Mouse (Mus musculus) kidney, adult 18-20 months (tissue): ENCODE results near the gene Zfp78.

Experiments used
- DNase-seq: peaks from one replicate; pipeline ENCODE4 v3.0.0; 2021

Gene Zfp78

DNA sequence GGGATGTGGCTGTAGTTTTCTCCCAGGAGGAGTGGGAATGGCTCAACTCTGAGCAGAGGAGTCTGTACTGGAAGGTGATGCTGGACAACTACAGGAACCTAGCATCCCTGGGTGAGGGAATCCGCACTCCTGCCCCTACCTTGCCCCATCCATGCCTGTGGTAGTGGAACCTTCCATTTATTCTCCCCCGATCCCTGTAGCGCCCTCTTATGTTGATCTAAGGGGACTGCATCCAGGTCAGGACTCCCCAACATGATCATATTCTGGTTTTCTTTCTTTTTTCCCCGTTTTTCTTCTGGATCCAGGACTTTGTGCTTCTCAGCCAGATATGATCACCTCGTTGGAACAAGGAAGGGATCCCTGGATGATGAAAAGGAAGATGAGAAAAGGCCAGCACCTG, 26.4 kb downstream of the Zfp78 start:
- DNase-seq: no peak

DNA sequence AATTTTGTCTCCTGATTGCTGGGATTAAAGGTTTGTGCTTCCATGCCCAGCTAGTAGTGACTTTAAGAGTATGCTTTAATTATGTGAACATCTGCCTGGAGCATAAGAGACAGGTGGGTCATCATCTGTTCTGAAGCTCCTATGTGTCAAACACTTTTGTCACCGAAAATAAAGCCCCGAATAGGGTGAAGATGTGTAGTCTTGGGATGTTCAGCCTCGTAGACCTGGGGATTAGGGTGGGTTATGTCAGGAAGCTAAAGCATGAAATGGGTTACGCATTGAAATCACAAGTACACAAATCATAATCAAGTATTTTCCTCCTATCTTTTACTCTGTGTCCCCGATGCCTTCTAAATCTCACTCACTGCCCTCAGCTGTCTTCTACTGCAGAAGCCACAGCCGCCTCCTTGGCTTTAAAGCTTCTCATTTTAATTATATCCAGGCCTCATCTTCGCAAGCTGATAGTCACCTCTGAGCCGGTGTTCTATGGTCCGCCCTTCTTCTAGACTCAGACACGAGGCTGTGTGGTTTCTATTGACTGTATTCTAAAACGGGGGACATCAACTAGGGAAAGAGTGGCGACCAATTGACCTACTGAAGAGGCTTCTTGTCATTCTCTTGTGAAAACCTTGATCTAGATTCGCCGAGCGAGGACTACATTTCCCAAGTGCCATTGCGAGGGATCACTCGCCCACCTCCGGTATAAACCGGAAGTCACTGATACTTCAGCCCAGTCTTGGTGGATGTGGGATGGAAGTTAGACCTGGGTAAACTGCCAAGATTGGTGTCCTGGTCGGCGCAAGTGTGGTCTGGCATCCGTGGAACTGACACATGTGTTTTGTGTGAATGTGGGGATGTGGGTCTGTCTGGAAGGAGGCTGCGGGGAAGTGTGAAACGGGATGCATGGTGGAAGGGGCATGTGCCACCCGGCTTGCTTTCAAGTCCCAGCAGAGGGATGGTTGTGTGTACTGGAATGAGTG, 35.2 kb downstream of the Zfp78 start, which contains the start of gene Smim17:
Gene Smim17, plus strand, starts transcription at position 720 of the 980 bp plus-strand sequence.
- peak; percentile 42 for DNase-seq

DNA sequence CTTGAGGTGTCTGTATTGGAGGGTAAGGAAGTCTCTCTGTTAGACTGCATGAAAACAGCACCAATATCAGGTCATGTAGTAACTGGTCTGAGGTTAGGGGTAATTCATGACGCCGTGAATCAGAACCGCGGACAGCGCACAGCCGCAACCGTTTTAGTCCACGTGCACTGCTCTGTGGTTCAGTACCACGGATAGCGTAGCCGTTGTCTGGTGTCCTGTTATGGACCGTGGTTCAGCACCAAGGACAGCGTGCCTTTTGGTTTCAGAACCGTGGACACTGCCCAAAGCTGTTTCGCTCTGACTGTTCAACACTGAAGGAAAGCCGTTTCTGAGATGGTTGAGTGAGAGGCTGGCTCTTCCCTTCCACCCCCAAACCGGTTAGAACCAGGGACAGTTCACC, 47.0 kb downstream of the Zfp78 start, which contains the start of gene Gm20715:
Gene Gm20715, plus strand, starts transcription at position 235 of the 400 bp plus-strand sequence.
- DNase-seq: peak; percentile 95

DNA sequence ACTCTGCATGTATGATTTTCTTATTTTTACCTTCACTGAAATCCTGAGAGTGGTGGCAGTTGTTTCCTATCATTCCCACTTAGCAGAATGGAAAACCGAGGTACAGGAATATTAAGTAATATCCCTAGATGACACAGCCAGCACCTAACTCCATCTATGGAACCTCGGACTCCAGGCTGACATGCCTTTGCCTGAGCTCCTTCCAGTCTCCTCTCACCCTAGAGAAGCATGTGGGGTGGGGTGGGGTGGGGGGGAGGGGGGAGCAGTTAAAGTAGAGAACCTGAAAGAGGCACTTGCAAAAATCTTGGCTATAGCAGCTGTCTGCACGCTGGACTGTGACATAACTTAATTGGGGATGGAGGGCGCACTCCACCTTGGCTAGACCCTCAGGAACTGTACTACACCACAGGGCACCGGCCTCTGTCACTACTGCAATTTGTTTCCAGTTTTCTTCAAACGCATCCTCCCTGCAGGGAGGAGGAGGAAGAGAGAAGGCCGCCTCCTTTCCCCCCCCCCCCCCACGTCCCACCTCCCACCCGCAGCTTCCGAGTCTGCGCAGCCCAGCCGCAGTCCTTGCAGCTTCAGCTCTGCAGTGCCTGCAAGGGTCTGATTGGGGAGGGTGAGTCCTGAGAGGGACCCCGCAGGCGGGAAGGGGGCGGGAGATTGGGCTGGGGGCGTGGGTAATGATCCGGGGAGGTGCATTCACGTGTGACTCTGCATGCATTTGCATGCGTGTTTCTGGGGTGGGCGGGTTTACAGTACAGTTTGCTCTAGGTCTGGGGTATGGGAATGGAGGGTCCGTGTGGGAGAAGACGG, 51.8 kb downstream of the Zfp78 start:
- DNase-seq: no peak

DNA sequence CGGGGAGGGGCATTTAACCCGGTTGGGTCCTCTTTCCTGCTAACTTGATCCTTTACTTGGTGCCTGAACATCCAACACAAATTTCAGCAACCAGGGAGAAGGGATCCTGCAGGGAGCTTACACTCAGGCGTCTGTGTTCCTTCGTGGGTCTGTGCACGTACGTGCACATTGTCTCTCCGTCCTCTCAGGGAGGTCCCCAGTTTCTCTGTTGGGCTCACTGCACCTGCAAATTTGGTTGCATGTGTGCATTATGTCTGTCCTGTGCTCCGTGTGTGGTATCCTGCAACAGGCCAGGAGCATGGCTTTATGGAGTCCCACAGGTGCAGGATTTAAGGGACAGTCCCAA, 52.3 kb downstream of the Zfp78 start:
- DNase-seq: no peak

DNA sequence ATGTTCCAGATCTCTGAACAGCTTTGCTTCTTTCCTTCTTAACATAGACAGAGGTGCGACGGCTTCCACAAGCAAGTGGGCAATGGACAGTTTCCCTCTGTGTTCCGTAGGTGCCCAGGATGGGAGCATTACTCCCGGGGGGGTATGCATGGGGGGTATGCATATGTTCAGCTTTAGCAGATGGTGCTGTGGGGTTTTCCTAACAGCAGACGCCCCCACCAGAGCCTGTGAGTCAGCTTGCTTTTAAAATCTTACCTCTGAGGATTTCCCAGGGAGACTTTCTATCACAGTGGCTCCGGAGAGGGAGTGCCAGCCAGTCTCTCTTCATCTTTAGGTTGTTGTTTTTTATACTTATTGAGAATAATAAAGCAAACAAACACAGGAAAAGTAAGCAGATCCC, 56.8 kb downstream of the Zfp78 start:
- no peak for DNase-seq

DNA sequence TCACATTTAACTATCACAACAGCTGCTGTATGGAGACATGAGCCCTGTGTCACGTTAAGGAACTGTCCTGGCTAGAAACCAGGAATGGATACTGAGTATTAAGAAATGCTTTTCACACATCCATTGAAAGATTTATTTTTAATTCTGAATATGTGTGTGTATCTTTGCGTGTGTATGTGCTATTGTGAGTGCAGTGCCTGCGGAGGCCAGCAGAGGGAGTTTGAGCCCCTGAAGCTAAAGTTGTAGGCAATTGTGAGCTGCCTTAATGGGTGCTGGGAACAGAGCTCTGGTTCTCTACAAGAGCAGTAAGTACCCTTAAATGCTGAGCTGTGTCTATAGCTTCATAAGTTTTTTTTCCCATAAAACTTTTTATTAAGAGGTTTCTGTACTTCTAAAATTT, 66.3 kb downstream of the Zfp78 start:
- DNase-seq: no peak

DNA sequence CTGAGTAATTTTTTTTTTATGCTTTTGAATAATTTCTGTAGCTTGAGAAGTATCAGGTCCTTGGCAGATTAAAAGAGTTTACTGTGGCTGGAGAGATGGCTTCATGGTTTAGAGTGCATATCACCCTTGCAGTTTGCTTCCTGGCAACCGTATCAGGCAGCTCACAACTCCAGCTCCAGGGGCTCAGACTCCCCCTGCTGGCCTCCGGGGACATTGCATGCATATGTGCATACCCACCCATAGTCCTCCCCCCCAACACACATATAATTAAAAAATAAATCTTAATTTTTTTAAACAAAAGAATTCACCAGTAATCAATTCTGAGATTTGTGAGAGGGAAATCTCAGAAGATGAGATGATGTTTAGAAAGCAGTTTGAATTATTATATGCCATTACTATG, 67.3 kb downstream of the Zfp78 start:
- peak; percentile 46 for DNase-seq
